Mouse (Mus musculus) midbrain, embryonic 12.5 days (tissue): Measurements from ENCODE around the gene Fcer2a. TPM values are rescaled to one million over a fixed set of nuclear protein-coding genes. Genes with fewer than 3 reads are reported as not detected.

Experiments used
- ATAC-seq: fragments of 200-750 bp; cut with Nextera tagmentation; 2 replicates; pipeline ENCODE4 v1.8.0; 2017; ENCODE audit warnings: low read depth, moderate TSS enrichment, moderate library complexity; ENCODE audit not compliant: low FRiP score
- H3K27ac ChIP-seq: fragments of 300-500 bp; sonication (generic); replicated peaks from 2 replicates; pipeline ENCODE4 v1.5.1; 2016; ENCODE audit warnings: mild to moderate bottlenecking
- H3K27me3 ChIP-seq: fragments of 300-500 bp; sonication (generic); 2 replicates; pipeline ENCODE4 v1.6.1; 2016; ENCODE audit warnings: mild to moderate bottlenecking
- H3K36me3 ChIP-seq: fragments of 300-500 bp; sonication (generic); 2 replicates; pipeline ENCODE4 v1.6.1; 2016
- H3K4me1 ChIP-seq: fragments of 300-500 bp; sonication (generic); 2 replicates; pipeline ENCODE4 v1.6.1; 2016
- H3K4me2 ChIP-seq: fragments of 300-500 bp; sonication (generic); replicated peaks from 2 replicates; pipeline ENCODE4 v1.6.1; 2016; ENCODE audit warnings: mild to moderate bottlenecking, moderate library complexity
- H3K4me3 ChIP-seq: fragments of 300-500 bp; sonication (generic); 2 replicates; pipeline ENCODE4 v1.5.1; 2016; ENCODE audit warnings: mild to moderate bottlenecking
- H3K9ac ChIP-seq: fragments of 300-500 bp; sonication (generic); replicated peaks from 2 replicates; pipeline ENCODE4 v1.6.1; 2016; ENCODE audit warnings: mild to moderate bottlenecking, moderate library complexity
- H3K9me3 ChIP-seq: fragments of 300-500 bp; sonication (generic); 2 replicates; pipeline ENCODE4 v1.6.1; 2016; ENCODE audit warnings: mild to moderate bottlenecking
- WGBS: fragments of 180-500 bp; shearing (Covaris S2); methylation state at CpG from one replicate; pipeline ENCODE4 v1.1.7; 2016; 5-methylcytosine and 5-hydroxymethylcytosine counted together
- polyA plus RNA-seq: library from polyadenylated mRNA; unstranded; fragments of >200 nt; fragmentation: Nextera tagmentation; extraction: Ambion mirVana; gene quantifications from 2 replicates; pipeline ENCODE4 v1.2.1, GENCODE M21; 2016

Fcer2a gene
- polyA plus RNA-seq, 1 experiment from 2014 or later: 0.40 TPM

DNA sequence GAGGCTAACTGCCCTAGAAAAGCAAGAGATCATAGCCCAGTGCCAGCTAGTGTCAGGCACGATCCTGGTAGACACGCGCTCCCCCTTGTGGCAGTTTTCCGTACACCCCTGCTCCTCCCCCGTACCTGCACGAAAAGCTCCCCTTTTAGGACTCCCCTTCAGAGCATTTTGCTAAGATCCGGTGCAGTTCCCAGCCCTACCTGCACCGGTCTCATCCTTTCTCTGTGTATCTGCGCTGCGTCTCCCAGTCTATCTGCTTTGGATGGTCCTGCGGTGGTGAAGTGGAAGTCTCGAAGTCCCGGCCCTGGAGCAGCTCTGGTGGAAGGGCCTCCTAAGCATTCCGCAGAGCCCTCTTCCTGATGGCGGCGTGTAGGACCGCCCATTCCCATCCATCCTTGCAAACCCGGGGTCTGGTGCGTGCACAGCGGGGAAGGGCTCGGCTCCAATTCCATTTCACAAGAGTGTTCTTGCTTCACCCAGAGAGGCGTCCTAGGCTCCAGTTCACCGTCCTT is 21.9 kb downstream of the Fcer2a start, which contains the start of gene Fcor:
Gene Fcor, minus strand, starts transcription at position 383 of the 512 bp plus-strand sequence.
- under 1% methylated on average over 23 of the region's 23 CpGs for WGBS
- ATAC-seq: peak; percentile 81
- peak within 1 kb of the TSS; percentile 63 for H3K4me2 ChIP-seq

DNA sequence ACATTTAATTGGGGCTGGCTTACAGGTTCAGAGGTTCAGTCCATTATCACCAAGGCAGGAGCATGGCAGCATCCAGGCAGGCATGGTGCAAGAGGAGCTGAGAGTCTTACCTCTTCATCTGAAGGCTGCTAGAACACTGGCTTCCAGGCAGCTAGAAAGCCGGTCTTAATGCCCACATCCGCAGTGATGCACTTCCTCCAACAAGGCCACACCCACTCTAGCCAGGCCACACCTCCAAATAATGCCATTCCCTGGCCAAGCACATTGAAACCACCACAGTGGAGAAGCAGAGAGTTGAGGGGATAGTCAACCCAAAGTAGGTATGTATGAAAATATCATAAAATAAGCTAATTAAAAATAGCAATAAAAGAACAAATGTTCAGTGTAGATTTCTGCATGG is 23.6 kb downstream of the Fcer2a start:
- H3K36me3 ChIP-seq: no peaks in the 10 kb centered on the region
- no peaks in the 10 kb centered on the region for H3K9me3 ChIP-seq
- H3K4me1 ChIP-seq: peaks cover 5% of the 10 kb centered on the region; the same call in 1 of the 2 replicates
- ATAC-seq: no peak
- H3K4me2 ChIP-seq: no peak overlapping the region
- no peak overlapping the region for H3K4me3 ChIP-seq
- WGBS: 85% methylated on average over 2 of the region's 2 CpGs
- no peak overlapping the region for H3K27ac ChIP-seq
- no peaks in the 10 kb centered on the region for H3K27me3 ChIP-seq
- H3K9ac ChIP-seq: no peak overlapping the region

More for the DNA sequence above, 21.9 kb downstream of the Fcer2a start, which contains the start of gene Fcor:
- Histone ChIP-seq H3K9ac (peak within 1 kb of the TSS; percentile 66), H3K36me3 (no peaks in the 10 kb centered on the region), H3K4me3 (peak within 1 kb of the TSS; percentile 51), H3K9me3 (no peaks in the 10 kb centered on the region), H3K27me3 (no peaks in the 10 kb centered on the region), H3K27ac (peak within 1 kb of the TSS; percentile 63), H3K4me1 (peaks cover 6% of the 10 kb centered on the region; the same call in 1 of the 2 replicates)

DNA sequence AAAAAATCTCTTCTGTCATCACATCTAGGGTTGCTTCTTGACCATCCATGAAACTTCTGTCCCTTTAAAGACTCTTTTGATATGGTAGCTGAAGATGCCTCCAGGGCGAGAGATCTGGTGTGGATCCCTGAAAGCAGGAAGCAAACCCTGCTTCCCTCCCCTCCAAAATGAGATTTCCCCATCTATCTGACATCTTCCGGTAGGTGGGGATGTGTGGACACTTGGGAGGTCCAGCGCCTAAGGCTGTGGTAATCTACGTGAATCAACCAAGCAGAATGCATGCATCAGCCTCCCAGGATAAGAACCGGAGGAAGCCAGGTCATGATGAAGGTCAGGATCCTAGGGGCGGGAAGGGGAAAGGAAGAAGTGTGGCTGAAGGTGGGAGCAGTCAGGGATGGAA is 28.5 kb downstream of the Fcer2a start, which contains the start of gene Mcemp1:
Gene Mcemp1, plus strand, starts transcription at position 248 of the 400 bp plus-strand sequence.
- Histone ChIP-seq H3K27ac (no peak within 1 kb of the TSS), H3K27me3 (no peaks in the 10 kb centered on the region), H3K4me2 (no peak within 1 kb of the TSS), H3K36me3 (no peaks in the 10 kb centered on the region), H3K9ac (no peak within 1 kb of the TSS), H3K4me1 (no peaks in the 10 kb centered on the region), H3K4me3 (no peak within 1 kb of the TSS), H3K9me3 (no peaks in the 10 kb centered on the region)
- no peak for ATAC-seq
- WGBS: 78% methylated on average over 6 of the region's 6 CpGs

DNA sequence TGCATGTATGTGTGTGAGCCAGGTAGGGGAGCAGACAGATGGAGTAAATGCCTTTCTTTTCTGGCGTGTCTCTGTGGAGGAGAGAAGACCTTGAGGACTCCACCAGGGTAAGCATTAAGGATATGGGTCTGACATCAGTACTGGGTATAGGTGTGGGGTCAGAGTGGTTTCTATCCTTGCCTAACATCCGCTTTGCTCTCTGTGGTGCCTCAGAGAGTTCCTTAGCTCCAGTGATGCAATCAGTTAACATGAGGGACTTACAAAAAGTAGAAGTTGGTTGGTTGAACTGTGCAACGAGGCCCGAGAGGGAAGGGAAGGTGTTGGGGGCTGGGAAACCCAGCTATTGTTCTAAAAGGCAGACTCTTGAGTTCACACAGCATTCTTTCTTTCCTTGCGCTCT is 29.6 kb downstream of the Fcer2a start:
- H3K4me2 ChIP-seq: no peak overlapping the region
- no peak overlapping the region for H3K27ac ChIP-seq
- WGBS: 65% methylated on average over 5 of the region's 5 CpGs
- no peaks in the 10 kb centered on the region for H3K9me3 ChIP-seq
- H3K4me1 ChIP-seq: no peaks in the 10 kb centered on the region
- H3K36me3 ChIP-seq: no peaks in the 10 kb centered on the region
- H3K27me3 ChIP-seq: no peaks in the 10 kb centered on the region
- no peak overlapping the region for H3K4me3 ChIP-seq
- H3K9ac ChIP-seq: no peak overlapping the region
- ATAC-seq: no peak

DNA sequence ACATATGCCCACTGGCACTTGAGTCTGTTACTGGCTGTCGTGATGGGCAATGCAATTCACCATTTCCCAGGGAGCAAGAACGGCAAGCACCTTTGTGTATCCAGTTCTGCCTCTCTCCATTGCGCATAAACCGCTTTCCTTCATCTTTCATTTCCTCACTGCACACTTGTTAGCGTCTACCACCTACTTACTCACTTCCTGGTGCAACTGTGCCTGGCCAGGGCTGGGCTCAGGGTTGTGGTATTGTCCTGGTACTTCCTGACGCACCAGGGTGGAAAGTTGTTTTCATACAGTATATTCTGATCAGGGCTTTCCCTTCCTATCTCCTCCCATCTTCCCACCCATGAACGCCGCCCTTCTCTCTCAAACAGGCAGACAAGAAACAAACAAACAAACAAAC is 33.1 kb downstream of the Fcer2a start:
- no peak for ATAC-seq
- Histone ChIP-seq H3K27me3 (no peaks in the 10 kb centered on the region), H3K9ac (no peak overlapping the region), H3K27ac (no peak overlapping the region), H3K4me2 (no peak overlapping the region), H3K4me1 (peaks cover 8% of the 10 kb centered on the region), H3K36me3 (no peaks in the 10 kb centered on the region), H3K9me3 (no peaks in the 10 kb centered on the region), H3K4me3 (no peak overlapping the region)
- WGBS: 86% methylated on average over 8 of the region's 8 CpGs

DNA sequence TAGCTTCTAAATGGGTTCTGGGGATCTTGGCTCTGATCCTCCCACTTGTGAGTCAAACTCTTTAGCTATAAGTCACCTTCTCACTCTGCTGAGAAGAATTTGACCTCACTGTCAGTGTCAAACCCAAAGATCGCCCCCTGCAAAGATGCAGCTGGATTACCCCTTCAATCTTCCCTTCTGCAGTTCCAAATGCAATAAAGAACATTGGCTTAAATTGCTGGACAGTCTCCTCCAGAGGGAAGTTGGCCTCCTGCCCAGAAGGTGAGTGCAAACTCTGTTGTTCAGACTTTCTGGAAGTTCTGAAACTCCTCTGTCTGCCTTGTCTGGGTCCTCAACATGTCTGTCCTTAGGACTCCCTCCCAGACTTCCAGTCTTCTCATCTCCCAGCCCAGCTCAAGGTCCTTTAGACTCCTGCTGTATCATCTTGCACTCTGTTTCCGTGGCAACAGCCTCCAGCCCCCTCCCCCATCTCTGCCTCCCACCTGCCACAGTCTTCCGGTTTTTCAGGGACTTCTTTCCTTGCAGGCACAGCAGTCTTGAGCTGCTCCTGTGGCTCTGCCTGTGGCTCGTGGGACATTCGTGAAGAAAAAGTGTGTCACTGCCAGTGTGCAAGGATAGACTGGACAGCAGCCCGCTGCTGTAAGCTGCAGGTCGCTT is 37.1 kb downstream of the Fcer2a start:
- 21% methylated on average over 7 of the region's 7 CpGs for WGBS
- Histone ChIP-seq H3K36me3 (no peaks in the 10 kb centered on the region), H3K9me3 (no peaks in the 10 kb centered on the region), H3K9ac (peak overlapping the region; percentile 41), H3K4me3 (peak overlapping the region; percentile 18), H3K27ac (no peak overlapping the region), H3K4me1 (peaks cover 8% of the 10 kb centered on the region), H3K4me2 (peak overlapping the region; percentile 42), H3K27me3 (no peaks in the 10 kb centered on the region)
- ATAC-seq: peak; percentile 72

DNA sequence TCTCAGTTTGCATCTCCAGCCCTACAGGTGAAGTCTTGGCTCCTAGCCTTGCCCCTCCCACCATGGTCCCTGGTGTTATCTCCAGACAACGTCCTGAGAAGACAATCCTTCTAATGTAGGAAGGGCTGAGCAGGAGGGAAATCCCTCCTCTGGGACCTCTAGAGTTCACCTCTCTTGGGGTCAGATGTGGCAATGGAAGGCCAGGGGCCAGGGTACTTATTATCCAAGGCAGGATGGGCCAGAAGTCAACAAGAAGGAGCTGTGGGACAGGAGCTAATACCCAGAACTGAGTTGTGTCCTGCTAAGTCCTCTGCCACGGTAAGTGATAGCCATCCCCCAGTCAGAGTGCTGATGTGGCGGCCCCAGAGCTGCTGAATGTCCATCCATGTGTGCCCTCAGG is 38.4 kb downstream of the Fcer2a start, which contains the start of gene Retn:
Gene Retn, plus strand, starts transcription at position 245 of the 400 bp plus-strand sequence.
- WGBS: 69% methylated on average over 3 of the region's 3 CpGs
- no peaks in the 10 kb centered on the region for H3K36me3 ChIP-seq

DNA sequence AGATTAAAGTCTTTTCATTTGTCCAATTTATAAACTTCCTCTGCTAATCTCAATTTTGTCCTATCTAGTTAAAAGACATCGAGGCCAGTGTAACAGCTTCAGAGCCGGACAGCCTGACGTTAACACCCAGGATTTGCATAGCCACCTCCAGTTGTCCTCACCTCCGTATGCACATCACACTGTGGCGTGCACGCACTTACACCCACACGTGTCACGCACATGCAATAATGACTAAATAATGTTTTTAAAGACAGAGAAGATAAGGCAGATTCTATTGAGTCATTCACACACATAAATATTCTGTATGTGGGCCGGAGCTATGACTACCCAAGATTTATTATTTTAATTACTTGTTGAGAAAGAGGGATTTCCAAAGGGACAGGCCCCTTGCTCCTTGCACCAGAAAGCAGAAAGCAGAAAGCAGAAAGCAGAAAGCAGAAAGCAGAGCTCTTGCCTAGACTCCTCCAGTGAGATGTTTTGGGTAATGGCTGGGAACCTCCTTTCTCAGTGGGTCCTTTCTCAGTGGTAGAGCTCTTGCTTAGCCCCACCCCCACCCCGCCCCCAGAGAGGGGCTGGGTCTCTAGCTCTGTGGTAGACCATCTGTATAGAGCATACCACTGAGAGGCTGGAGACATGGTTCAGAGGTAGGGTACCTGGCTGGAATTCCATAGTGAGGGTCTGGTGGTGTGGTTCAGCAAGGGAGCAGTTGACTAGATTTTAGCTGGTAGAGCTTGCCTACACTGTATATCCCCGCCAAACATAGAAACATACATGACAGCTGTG is 39.1 kb downstream of the Fcer2a start:
- H3K9me3 ChIP-seq: no peaks in the 10 kb centered on the region
- ATAC-seq: no peak
- no peaks in the 10 kb centered on the region for H3K27me3 ChIP-seq
- H3K9ac ChIP-seq: no peak overlapping the region
- no peak overlapping the region for H3K4me3 ChIP-seq
- no peak overlapping the region for H3K4me2 ChIP-seq
- no peaks in the 10 kb centered on the region for H3K36me3 ChIP-seq
- peaks cover 8% of the 10 kb centered on the region for H3K4me1 ChIP-seq
- 77% methylated on average over 11 of the region's 11 CpGs for WGBS
- H3K27ac ChIP-seq: no peak overlapping the region

More for the DNA sequence above, 38.4 kb downstream of the Fcer2a start, which contains the start of gene Retn:
- peaks cover 8% of the 10 kb centered on the region for H3K4me1 ChIP-seq
- no peaks in the 10 kb centered on the region for H3K27me3 ChIP-seq
- no peak within 1 kb of the TSS for H3K27ac ChIP-seq
- no peak for ATAC-seq
- no peaks in the 10 kb centered on the region for H3K9me3 ChIP-seq
- H3K4me3 ChIP-seq: no peak within 1 kb of the TSS
- no peak within 1 kb of the TSS for H3K4me2 ChIP-seq
- no peak within 1 kb of the TSS for H3K9ac ChIP-seq

DNA sequence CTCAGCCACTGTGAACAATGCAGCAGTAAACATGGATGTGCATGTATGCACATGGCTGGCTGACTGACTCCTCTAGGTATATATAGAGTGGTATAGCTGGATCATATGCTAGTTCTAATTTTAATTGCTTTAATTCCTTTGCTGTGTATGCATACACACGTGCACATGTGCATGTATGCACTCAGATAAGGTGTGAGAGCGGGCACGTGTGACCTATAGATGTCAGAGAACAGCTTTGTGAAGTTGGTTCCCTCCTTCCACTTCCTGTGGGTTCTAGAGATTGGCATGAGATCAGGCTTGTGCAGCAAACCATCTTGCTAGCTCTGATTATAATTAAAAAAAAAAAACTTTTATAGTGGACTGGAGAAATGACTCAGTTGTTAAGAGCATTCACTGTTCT is 41.1 kb downstream of the Fcer2a start:
- H3K9me3 ChIP-seq: no peaks in the 10 kb centered on the region
- H3K27ac ChIP-seq: no peak overlapping the region
- no peaks in the 10 kb centered on the region for H3K36me3 ChIP-seq
- ATAC-seq: no peak
- WGBS: 68% methylated on average over 3 of the region's 3 CpGs
- H3K27me3 ChIP-seq: no peaks in the 10 kb centered on the region
- H3K4me1 ChIP-seq: peaks cover 8% of the 10 kb centered on the region
- no peak overlapping the region for H3K4me2 ChIP-seq
- H3K9ac ChIP-seq: no peak overlapping the region
- H3K4me3 ChIP-seq: no peak overlapping the region

DNA sequence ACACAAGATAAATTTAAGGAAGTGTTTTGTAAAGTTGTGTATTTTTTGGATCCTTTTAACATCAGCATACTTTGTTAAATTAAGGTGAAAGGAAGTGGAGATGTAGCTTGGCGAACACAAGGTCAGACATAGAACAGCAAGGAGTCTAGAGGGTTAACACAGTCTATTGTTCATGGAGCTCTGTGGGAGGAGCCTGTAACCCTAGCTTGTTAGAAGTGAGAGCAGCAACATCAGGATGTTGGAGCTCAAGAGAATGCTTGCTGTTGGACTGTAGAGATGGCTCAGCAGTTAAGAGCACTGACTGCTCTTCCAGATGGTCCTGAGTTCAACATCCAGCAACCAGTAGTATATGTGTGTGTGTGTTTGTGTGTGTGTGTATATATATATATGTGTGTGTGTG is 45.0 kb downstream of the Fcer2a start:
- no peaks in the 10 kb centered on the region for H3K9me3 ChIP-seq
- no peak overlapping the region for H3K4me3 ChIP-seq
- no peaks in the 10 kb centered on the region for H3K4me1 ChIP-seq
- H3K27me3 ChIP-seq: no peaks in the 10 kb centered on the region
- no peaks in the 10 kb centered on the region for H3K36me3 ChIP-seq
- no peak for ATAC-seq
- WGBS: 36% methylated on average over 1 of the region's 1 CpGs
- H3K27ac ChIP-seq: no peak overlapping the region
- H3K9ac ChIP-seq: no peak overlapping the region
- no peak overlapping the region for H3K4me2 ChIP-seq

DNA sequence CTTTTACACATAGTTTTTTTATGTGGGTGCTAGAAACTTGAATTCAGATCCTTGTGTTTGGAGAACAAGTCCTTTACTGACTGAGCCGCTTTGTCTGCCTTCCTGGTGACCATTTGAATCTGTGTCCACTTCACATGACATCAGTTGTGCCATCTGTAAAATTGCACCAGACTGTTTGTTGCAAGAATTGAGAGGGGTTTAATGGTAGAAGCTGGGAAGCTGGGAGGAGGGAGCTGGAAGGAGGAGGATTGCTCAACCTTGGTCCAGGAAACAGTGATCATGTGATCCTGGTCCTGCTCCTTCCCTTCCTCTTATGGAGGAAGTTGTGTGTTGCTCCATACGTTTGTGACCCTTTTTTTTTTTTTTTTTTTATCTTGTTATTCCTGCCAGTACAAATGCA is 45.7 kb downstream of the Fcer2a start:
- H3K4me3 ChIP-seq: no peak overlapping the region
- no peak for ATAC-seq
- no peaks in the 10 kb centered on the region for H3K9me3 ChIP-seq
- H3K27ac ChIP-seq: no peak overlapping the region
- H3K4me2 ChIP-seq: no peak overlapping the region
- WGBS: 73% methylated on average over 2 of the region's 2 CpGs
- H3K36me3 ChIP-seq: no peaks in the 10 kb centered on the region
- no peaks in the 10 kb centered on the region for H3K4me1 ChIP-seq
- H3K27me3 ChIP-seq: no peaks in the 10 kb centered on the region
- no peak overlapping the region for H3K9ac ChIP-seq

DNA sequence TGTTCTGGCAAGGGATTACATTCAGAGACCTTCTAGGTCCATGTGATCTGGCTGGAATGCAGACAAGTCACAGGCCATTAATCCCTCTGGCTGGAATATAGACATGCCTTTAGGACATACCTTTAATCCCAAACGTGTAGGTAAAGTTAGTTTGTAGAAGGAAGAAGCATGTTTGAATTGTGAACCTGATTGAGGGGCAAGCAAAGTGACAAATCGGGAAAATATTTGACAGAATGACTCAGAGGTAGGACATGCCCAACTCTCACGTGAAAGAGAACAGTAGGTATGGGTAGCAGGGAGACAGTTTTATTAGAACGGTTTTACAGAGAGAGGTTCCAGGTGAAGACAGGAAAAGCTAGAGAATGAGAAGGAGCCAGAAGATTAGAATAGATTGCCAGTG is 46.4 kb downstream of the Fcer2a start:
- no peak overlapping the region for H3K4me3 ChIP-seq
- no peak overlapping the region for H3K4me2 ChIP-seq
- no peak overlapping the region for H3K27ac ChIP-seq
- no peaks in the 10 kb centered on the region for H3K36me3 ChIP-seq
- H3K27me3 ChIP-seq: no peaks in the 10 kb centered on the region
- no peaks in the 10 kb centered on the region for H3K9me3 ChIP-seq
- no peaks in the 10 kb centered on the region for H3K4me1 ChIP-seq
- WGBS: 77% methylated on average over 4 of the region's 4 CpGs
- no peak overlapping the region for H3K9ac ChIP-seq
- no peak for ATAC-seq
